Mouse (Mus musculus): ENCODE data around the gene Olfr212. TPM values are rescaled to one million over a fixed set of nuclear protein-coding genes. Genes with fewer than 3 reads are reported as not detected.
"Not testable (repeated sequence)": the region's sequence is repeated elsewhere in the genome, so short reads cannot be mapped to it uniquely, and the experiment has no call there.

Gene Olfr212
- not detected in 2 replicates for polyA plus RNA-seq (2015; fragmentation: Nextera tagmentation; extraction: Ambion mirVana)

- H3K4me3 ChIP-seq; H3K9me3 ChIP-seq; H3K4me1 ChIP-seq; H3K4me2 ChIP-seq (replicated peaks); ATAC-seq (replicated peaks); H3K27me3 ChIP-seq; H3K9ac ChIP-seq (replicated peaks); H3K36me3 ChIP-seq; H3K27ac ChIP-seq (replicated peaks): not testable (repeated sequence)
- WGBS = 92% methylated on average over 20 of the region's 20 CpGs
These were observed at the start of gene Olfr212 for GRCm38 (mm10) chr6:116506302-116507003. Olfr212 (plus strand) TSS chr6:116506516.

- Histone ChIP-seq H3K27ac (replicated peaks) (no peak overlapping the region), H3K9ac (replicated peaks) (no peak overlapping the region), H3K4me1 (peaks cover 6% of the 10 kb centered on the region), H3K36me3 (no peaks in the 10 kb centered on the region), H3K4me2 (replicated peaks) (no peak overlapping the region), H3K9me3 (no peaks in the 10 kb centered on the region), H3K4me3 (no peak overlapping the region), H3K27me3 (peaks cover 20% of the 10 kb centered on the region)
- no peak for ATAC-seq (replicated peaks)
- WGBS = 72% methylated on average over 4 of the region's 4 CpGs
These were observed 47.6 kb upstream of the Olfr212 start for GRCm38 (mm10) chr6:116458728-116459127.

- no peak for ATAC-seq (replicated peaks)
- Histone ChIP-seq H3K27ac (replicated peaks) (no peak overlapping the region), H3K4me3 (no peak overlapping the region), H3K4me2 (replicated peaks) (no peak overlapping the region), H3K4me1 (peaks cover 6% of the 10 kb centered on the region), H3K9me3 (no peaks in the 10 kb centered on the region), H3K36me3 (no peaks in the 10 kb centered on the region), H3K9ac (replicated peaks) (no peak overlapping the region), H3K27me3 (peaks cover 20% of the 10 kb centered on the region)
- whole genome bisulfite sequencing = 81% methylated on average over 2 of the region's 2 CpGs
These were observed 47.1 kb upstream of the Olfr212 start for GRCm38 (mm10) chr6:116459232-116459631.

GRCm38 (mm10) chr6:116460544-116461283 lies 45.6 kb upstream of the Olfr212 start, which contains the start of gene Alox5:
Alox5 (minus strand) TSS chr6:116461178.
- H3K4me2 ChIP-seq (replicated peaks) = peak within 1 kb of the TSS; percentile 47
- WGBS = 3% methylated on average over 43 of the region's 43 CpGs
- H3K27ac ChIP-seq (replicated peaks) = no peak within 1 kb of the TSS
- peak within 1 kb of the TSS; percentile 29 for H3K4me3 ChIP-seq
- H3K36me3 ChIP-seq = no peaks in the 10 kb centered on the region
- no peaks in the 10 kb centered on the region for H3K9me3 ChIP-seq
- ATAC-seq (replicated peaks) = no peak
- peaks cover 6% of the 10 kb centered on the region for H3K4me1 ChIP-seq
- H3K9ac ChIP-seq (replicated peaks) = 0 out of 2 replicates have a peak within 1 kb of the TSS, but pooled peaks have one; percentile 15
- H3K27me3 ChIP-seq = peaks cover 20% of the 10 kb centered on the region

- Histone ChIP-seq H3K27ac (replicated peaks) (no peak overlapping the region), H3K4me3 (no peak overlapping the region), H3K4me1 (no peaks in the 10 kb centered on the region), H3K27me3 (no peaks in the 10 kb centered on the region), H3K9me3 (no peaks in the 10 kb centered on the region), H3K36me3 (no peaks in the 10 kb centered on the region), H3K9ac (replicated peaks) (no peak overlapping the region), H3K4me2 (replicated peaks) (no peak overlapping the region)
- 41% methylated on average over 3 of the region's 3 CpGs for WGBS
- ATAC-seq (replicated peaks) = no peak
These were observed 38.2 kb upstream of the Olfr212 start for GRCm38 (mm10) chr6:116468081-116468480.

- no peak for ATAC-seq (replicated peaks)
- WGBS = 92% methylated on average over 1 of the region's 1 CpGs
These were observed 21.2 kb upstream of the Olfr212 start for GRCm38 (mm10) chr6:116485081-116485480.

GRCm38 (mm10) chr6:116486833-116487232 lies 19.5 kb upstream of the Olfr212 start:
- Histone ChIP-seq H3K27ac (replicated peaks) (no peak overlapping the region), H3K4me3 (no peak overlapping the region), H3K9ac (replicated peaks) (no peak overlapping the region), H3K9me3 (no peaks in the 10 kb centered on the region), H3K4me2 (replicated peaks) (no peak overlapping the region), H3K4me1 (no peaks in the 10 kb centered on the region), H3K36me3 (no peaks in the 10 kb centered on the region), H3K27me3 (no peaks in the 10 kb centered on the region)
- ATAC-seq (replicated peaks) = no peak
- WGBS = 65% methylated on average over 1 of the region's 1 CpGs

More at GRCm38 (mm10) chr6:116485081-116485480, 21.2 kb upstream of the Olfr212 start:
- H3K4me2 ChIP-seq (replicated peaks) = no peak overlapping the region
- no peaks in the 10 kb centered on the region for H3K27me3 ChIP-seq
- no peaks in the 10 kb centered on the region for H3K36me3 ChIP-seq
- no peak overlapping the region for H3K4me3 ChIP-seq
- no peak overlapping the region for H3K9ac ChIP-seq (replicated peaks)
- H3K27ac ChIP-seq (replicated peaks) = no peak overlapping the region
- H3K4me1 ChIP-seq = no peaks in the 10 kb centered on the region
- no peaks in the 10 kb centered on the region for H3K9me3 ChIP-seq

GRCm38 (mm10) chr6:116488791-116489190 lies 17.5 kb upstream of the Olfr212 start, which contains the start of gene Olfr211:
Olfr211 (plus strand) TSS chr6:116489091.
- H3K27ac ChIP-seq (replicated peaks) = no peak within 1 kb of the TSS
- ATAC-seq (replicated peaks) = no peak
- no peak within 1 kb of the TSS for H3K4me3 ChIP-seq
- WGBS = 64% methylated on average over 4 of the region's 4 CpGs
- H3K27me3 ChIP-seq = no peaks in the 10 kb centered on the region
- H3K4me1 ChIP-seq = no peaks in the 10 kb centered on the region
- H3K9ac ChIP-seq (replicated peaks) = no peak within 1 kb of the TSS
- H3K4me2 ChIP-seq (replicated peaks) = no peak within 1 kb of the TSS
- H3K9me3 ChIP-seq = no peaks in the 10 kb centered on the region
- H3K36me3 ChIP-seq = no peaks in the 10 kb centered on the region

- WGBS = 90% methylated on average over 5 of the region's 5 CpGs
- no peak overlapping the region for H3K4me3 ChIP-seq
- no peak overlapping the region for H3K27ac ChIP-seq (replicated peaks)
- no peaks in the 10 kb centered on the region for H3K4me1 ChIP-seq
- ATAC-seq (replicated peaks) = no peak
- H3K4me2 ChIP-seq (replicated peaks) = no peak overlapping the region
- H3K36me3 ChIP-seq = no peaks in the 10 kb centered on the region
- H3K27me3 ChIP-seq = no peaks in the 10 kb centered on the region
- H3K9ac ChIP-seq (replicated peaks) = no peak overlapping the region
- no peaks in the 10 kb centered on the region for H3K9me3 ChIP-seq
These were observed 12.6 kb upstream of the Olfr212 start for GRCm38 (mm10) chr6:116493742-116494141.

GRCm38 (mm10) chr6:116495960-116496359 lies 10.4 kb upstream of the Olfr212 start:
- ATAC-seq (replicated peaks) = no peak
- Histone ChIP-seq H3K4me3 (no peak overlapping the region), H3K9ac (replicated peaks) (no peak overlapping the region), H3K4me2 (replicated peaks) (no peak overlapping the region), H3K27ac (replicated peaks) (no peak overlapping the region), H3K36me3 (no peaks in the 10 kb centered on the region), H3K27me3 (no peaks in the 10 kb centered on the region), H3K9me3 (no peaks in the 10 kb centered on the region), H3K4me1 (no peaks in the 10 kb centered on the region)
- 79% methylated on average over 1 of the region's 1 CpGs for WGBS

GRCm38 (mm10) chr6:116514832-116515231 lies 8.5 kb downstream of the Olfr212 start:
- Histone ChIP-seq H3K4me2 (replicated peaks) (no peak overlapping the region), H3K36me3 (no peaks in the 10 kb centered on the region), H3K4me1 (no peaks in the 10 kb centered on the region), H3K9ac (replicated peaks) (no peak overlapping the region), H3K27ac (replicated peaks) (no peak overlapping the region), H3K9me3 (no peaks in the 10 kb centered on the region), H3K27me3 (no peaks in the 10 kb centered on the region), H3K4me3 (no peak overlapping the region)
- no peak for ATAC-seq (replicated peaks)

GRCm38 (mm10) chr6:116538156-116538555 lies 31.8 kb downstream of the Olfr212 start, which contains the start of gene Olfr213:
Olfr213 (plus strand) TSS chr6:116538456.
- Histone ChIP-seq H3K4me2 (replicated peaks) (no peak within 1 kb of the TSS), H3K9ac (replicated peaks) (no peak within 1 kb of the TSS), H3K27me3 (no peaks in the 10 kb centered on the region), H3K27ac (replicated peaks) (no peak within 1 kb of the TSS), H3K4me3 (no peak within 1 kb of the TSS), H3K36me3 (no peaks in the 10 kb centered on the region), H3K4me1 (no peaks in the 10 kb centered on the region), H3K9me3 (no peaks in the 10 kb centered on the region)
- no peak for ATAC-seq (replicated peaks)
- 91% methylated on average over 1 of the region's 1 CpGs for WGBS

Measured in forebrain, embryonic 15.5 days (tissue).